Mouse (Mus musculus): ENCODE measurements at regions not wholly inside any gene's neighbourhood (a gene's known extent, or its start where the extent isn't known, plus 50 kb on each side); places are given as distances from the start of the nearest gene placed in this dataset.

DNA sequence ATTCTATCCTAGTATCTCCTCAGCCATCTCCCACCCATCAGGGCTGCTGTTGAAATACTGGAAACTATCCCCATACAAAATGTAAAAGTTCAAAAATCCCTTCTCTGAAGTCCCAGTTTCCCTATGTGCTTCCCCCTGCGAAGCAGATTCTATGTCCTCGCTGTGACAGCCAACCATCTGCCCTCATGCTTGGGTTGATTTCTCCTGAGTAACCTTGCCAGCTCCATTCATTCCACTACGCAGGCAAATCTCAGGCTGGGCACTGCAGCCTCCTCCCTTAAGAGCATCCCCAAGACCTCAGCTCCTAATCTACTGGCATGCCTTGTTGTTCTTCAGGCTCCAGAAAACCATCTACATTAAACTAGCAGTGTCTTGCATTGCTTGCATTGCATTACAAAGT, 402.5 kb upstream of the Spred2 start:
- no peak for TF ChIP-seq POLR2A (IDR thresholded peaks at IDR 0.05; ENCODE audit: borderline replicate concordance, low read depth, low read length)
- TF ChIP-seq CTCF (IDR thresholded peaks at IDR 0.05; ENCODE audit: low read depth, low read length), result no peak

Data from bone marrow macrophage, adult 2 months (primary cell).